Mouse (Mus musculus) adrenal gland, postnatal 36 days (tissue): Measurements from ENCODE around the gene Dnaic1. TPM values are rescaled to one million over a fixed set of nuclear protein-coding genes. Genes with fewer than 3 reads are reported as not detected.

Experiments used
- DNase-seq, 2 experiments: peaks; one replicate each; pipeline ENCODE4 v3.0.0; 2021; ENCODE audit warnings: mixed read lengths in 1 of 2
- total RNA-seq, 2 experiments: library from RNA; stranded (reverse); gene quantifications; 2 replicates each; pipeline ENCODE4 v1.2.3; 2021

Dnaic1 gene
- total RNA-seq, 2 experiments from 2014 or later, result not detected

DNA sequence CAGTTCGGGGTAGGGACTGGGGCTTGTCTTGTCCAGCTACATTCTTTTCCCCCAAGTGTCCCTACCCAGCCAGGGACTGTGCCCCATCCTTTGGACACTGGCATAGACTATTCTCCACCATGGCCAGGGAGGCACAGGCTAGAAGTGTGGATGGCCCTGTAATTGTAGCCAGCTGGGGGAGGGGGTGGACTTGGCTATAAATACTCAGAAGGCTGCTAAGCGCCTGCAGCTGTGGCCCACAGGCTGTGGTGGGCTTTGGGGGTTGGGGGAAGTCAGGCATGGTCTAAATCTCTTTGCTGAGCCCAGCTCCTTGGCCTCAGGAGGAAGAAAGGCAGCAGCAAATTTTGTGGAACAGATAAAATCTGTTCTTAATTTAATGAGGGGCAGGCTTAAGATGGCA is 66.3 kb downstream of the Dnaic1 start:
- no peak for DNase-seq

DNA sequence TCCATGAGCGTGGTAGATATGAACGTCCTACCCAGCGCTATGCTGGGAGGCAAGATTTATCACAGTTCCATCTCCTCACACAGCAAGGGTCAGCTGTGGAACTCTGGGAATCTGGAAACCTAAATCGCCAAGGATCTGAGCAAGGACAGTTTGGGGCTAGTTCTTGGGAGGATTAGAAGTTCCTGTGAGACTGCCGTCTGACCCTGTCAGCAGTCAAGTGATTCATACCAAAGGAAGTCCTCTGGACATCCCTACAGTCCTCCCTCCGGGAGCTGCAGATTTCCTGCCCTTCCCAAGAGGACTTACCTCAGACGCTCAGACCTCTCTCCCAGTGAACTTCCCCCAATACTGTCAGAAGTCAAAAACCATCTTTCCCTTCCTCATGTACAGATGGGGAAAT is 66.8 kb downstream of the Dnaic1 start:
- peak; percentile 18 to 30 for DNase-seq

GRCm38 (mm10) chr4:41636882-41637635 is 67.5 kb downstream of the Dnaic1 start:
- no peak for DNase-seq

GRCm38 (mm10) chr4:41638186-41638731 is 68.7 kb downstream of the Dnaic1 start:
- no peak for DNase-seq

DNA sequence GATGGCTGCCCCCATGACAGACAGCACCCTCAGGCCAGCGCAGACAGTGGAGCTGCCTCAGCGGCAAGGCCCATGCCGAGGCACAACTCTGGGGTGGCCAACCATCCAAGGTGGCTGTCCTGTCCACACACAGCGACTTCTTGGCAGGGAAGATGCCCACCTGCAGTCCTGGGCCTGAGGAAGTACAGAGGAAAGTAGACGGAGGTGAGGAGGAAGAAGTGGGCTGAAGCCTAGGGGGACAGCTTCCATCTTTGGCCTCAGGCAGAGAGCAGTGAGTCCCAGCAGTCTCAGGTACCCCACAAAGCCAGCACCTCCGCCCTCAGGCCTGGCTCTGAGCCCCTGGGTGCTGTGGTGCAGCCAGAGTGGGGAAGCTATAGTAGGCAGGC is 69.2 kb downstream of the Dnaic1 start:
- DNase-seq, result no peak

- no peak for DNase-seq
Observed at GRCm38 (mm10) chr4:41639214-41639841, 69.8 kb downstream of the Dnaic1 start.

GRCm38 (mm10) chr4:41639913-41640507 is 70.4 kb downstream of the Dnaic1 start, which contains the start of gene Enho:
Enho (minus strand) TSS chr4:41640324.
- peak; percentile 97 to 98 for DNase-seq

DNA sequence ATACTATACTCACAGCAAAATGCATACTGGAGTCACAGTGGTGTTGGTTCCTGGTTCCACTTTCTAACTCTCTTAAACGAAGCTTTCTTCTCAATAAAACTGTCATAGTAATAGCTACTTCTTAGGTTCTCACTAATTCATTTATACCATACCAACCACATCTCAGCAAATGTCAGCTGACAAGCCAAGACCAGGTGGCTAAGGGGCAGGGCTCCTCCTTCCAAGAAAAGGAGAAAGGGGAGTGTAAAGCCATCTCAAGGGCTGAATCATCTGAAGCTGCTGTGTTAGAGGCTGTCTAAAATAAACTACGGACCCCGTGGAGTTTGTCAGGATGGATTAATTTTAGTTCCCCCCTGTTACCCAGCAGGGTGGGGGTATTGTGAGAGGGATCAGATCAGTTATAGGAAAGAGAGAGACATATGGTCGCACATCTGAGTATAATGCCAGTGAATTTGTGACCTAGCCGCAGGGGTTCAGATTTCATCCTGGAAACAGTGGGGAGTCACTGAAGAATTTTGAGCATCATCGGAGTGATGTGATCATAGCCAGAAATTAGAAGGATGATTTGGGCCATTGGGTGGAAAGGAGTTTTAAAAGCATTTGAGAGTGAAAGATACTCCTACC is 71.7 kb downstream of the Dnaic1 start:
- DNase-seq, result no peak

GRCm38 (mm10) chr4:41645488-41645887 is 75.9 kb downstream of the Dnaic1 start:
- DNase-seq, result peak in 1 of 2 experiments; percentile 26

- DNase-seq, result no peak
Observed at GRCm38 (mm10) chr4:41648157-41648556, 78.6 kb downstream of the Dnaic1 start.

GRCm38 (mm10) chr4:41648627-41649026 is 79.1 kb downstream of the Dnaic1 start:
- DNase-seq, result no peak

DNA sequence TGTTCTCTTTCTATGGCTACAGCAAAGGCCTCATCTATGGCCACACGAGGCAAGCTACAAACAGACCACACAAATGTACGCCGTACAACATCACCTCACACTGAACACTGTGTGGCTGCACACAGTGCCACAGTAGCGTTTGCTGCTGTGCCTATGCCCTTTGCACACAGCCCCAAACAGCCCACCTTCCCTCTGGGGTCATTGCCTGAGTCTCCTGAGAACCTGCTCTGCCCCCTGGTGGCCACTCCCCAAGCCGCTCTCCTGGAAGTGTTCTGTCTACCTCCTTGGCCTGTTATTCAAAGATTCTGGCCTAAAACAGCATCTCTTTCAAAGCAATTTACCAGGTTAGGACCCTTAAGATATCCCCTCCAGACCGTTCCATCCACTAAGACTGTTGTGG is 83.7 kb downstream of the Dnaic1 start:
- DNase-seq, result peak; percentile 75 to 87

DNA sequence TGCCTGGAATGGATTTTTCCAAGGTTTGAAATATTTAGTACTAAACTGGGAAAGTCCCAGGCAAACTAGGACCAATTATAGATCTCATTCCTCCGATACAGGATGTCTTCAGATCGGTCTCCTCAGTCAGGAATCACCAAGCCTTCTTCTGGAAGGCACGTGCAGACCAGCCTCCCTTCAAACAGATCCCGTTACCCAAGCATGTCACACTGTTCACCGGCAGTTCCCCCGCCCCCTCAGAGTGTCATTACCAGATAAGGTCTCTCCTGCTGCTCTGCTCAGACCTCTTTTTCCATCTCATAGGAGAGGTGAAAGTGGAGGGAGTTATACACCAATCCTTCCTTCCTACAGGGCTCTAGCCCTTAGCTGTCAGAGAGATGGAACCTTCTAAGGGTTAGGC is 84.2 kb downstream of the Dnaic1 start:
- DNase-seq, result no peak

GRCm38 (mm10) chr4:41654217-41654616 is 84.6 kb downstream of the Dnaic1 start:
- peak; percentile 73 to 84 for DNase-seq

DNA sequence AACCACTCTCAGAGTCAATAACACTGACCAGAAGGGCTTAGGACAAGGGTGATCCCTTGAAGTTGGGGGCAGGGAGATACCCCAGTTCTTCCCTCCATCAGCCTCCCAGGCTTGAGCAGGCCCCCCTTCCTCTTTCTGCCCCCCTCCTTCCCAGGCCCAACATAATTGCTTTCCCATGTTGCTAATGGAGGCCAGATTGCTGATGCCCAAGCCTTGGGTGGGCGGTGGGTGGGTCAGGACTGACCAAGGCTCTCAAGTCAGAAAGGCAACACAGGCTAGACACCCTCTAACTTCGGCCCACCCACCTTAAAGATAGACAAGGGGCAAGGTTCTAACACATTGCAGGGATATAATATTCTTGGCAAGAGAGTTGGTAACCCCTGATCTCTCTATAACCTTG is 86.0 kb downstream of the Dnaic1 start:
- DNase-seq, result no peak

DNA sequence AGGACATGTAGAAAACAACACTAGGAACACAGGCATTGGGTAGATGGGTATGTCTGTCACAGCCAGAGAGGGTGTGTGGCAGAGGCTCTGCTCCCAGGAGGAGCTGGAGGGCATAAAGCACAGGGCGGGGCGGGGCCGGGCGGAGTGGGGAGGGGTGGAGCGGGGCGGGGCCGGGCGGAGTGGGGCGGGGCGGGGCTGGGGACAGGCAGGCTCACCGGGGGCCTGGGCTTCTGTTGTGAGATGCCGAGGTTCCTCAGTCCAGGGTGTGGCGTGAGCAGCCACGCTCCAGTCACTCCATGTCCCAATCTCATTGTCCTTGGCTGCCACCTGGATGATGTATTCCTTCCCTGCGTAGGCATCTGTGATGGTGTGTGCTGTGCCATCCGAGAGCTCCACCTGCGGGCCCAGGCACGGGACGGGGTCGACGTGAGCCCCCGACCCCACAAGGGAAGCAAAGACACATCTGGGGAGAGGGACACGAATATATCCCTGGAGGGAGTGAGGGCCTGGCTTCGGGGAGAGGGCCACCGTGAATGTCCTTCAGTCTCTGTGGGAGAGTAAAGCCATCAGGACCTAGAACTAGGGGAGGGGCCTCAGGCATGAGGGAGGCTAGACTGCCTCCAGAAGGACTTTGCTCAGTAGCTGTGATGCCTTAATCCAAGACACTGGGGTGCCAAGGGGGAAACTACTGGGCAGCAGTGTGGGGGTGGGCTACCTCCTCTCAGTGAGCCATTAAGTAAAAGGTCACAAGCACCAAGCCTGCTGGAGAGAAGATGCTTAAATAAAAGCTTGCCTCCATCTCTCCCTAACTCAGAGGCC is 89.2 kb downstream of the Dnaic1 start:
- DNase-seq, result peak; percentile 53 to 70

DNA sequence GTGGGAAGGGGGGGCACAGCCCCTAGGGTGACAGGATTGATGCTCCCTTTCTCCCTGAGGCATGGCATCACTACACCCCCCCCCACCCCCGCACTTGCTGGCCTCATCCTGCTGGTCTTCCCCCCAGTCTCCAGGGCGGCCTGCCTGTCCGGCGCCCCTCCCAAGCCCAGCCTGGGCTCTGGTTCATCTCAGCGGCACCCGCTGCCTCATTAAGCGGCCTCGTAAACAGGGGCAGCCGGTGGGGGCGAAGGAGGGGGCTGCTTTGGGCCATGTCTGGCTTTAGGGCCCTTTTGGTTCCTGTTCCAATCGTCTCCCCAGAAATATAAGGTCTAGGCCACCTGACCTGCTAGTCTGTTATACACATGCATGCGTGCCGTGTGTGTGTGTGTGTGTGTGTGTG is 90.0 kb downstream of the Dnaic1 start:
- DNase-seq, result no peak

DNA sequence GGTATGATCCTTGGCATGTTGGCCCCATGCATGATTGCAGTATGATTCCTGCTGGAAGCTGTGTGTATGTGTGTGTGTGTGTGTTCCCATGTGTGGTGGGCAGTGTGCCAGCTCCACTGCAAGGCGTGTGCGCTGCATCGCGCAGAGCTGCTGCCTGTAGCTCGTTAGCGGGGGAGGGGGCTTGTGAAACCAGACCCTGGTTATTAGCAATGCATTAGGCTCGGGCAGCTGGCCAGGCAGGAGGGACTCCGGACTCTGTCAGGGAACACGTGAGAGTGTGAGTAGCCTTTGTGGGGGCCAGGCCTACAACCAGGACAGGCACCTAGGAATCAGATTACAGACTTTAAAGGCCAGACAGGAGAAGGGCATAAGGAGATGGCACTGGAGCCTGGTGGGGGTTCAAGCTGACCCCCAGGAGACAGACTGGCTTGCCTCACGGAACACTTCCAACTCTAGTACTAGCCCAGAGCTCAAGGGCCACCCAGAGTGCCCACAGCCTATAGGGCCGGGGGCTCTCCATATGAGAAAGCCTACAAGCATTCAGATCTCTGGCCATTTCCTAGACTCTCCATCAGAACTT is 91.4 kb downstream of the Dnaic1 start:
- DNase-seq, result peak; percentile 12 to 45

- DNase-seq, result no peak
Observed at GRCm38 (mm10) chr4:41662723-41663122, 93.1 kb downstream of the Dnaic1 start.

- DNase-seq, result no peak
Observed at GRCm38 (mm10) chr4:41663614-41664013, 94.0 kb downstream of the Dnaic1 start.

DNA sequence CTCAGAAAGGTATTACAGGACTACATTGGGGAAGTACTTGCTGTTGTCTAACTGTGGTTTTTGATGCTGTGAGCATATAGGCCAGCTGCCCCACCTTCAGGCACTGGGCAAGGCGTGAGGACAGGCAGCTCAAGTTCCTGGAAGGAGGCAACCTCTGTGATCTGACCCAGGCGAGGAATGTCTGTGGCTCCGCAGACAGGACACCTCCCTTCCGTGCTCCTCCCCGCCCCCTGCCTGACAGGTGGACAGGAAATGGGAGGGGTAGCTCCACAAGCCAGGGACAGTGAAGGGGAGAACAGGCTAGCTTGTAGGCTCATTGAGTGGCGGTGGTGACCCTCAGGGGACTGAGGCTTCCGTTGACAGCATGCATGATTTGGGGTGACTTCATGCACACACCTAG is 95.0 kb downstream of the Dnaic1 start:
- peak; percentile 12 to 45 for DNase-seq
